Mouse (Mus musculus): ENCODE data around the gene Syf2.

DNA sequence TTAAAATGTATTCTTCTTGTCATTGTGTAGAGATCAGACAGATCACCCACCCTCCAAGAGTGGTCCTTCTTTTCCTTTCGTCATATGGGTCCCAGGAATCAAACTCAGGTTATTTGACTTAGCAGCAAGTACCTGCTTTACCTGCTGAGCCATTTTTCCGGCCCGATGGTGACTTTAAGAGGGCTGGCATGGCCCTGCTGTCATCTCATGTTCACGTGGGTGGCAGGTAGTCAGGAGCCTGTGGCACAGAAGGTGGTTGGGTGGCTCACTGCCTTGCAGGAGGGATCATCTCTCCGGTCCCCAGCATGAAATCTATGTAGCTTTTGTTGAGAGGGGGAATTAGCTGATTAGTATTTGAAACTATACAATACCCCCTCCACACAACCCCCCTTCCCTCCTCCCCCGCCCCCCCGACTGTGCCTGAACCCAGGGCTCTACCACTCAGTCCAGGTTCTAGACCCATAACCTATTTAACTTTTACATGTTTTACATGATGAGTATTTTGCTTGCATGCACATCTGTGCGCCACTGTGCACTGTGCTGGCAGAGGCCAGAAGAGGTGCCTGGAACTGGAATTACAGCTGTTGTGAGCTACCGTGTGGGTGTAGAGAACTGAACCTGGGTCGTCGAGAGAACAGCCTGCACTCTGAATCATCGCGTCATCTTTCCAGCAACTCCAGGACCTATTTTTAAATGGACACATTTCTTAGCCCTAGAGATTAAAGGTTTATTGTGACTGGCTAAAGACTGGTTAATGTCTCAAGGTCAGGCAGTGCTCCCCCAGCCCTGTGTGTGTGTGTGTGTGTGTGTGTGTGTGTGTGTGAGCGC is 15.3 kb upstream of the Syf2 start:
- TF ChIP-seq CTCF (IDR thresholded peaks at IDR 0.05; ENCODE audit: low read depth) (no peak), EP300 (IDR thresholded peaks at IDR 0.05; ENCODE audit: low read depth) (no peak)

All from liver, postnatal 0 days (tissue).